Mouse (Mus musculus): ENCODE results near the gene Cd3eap.
A peak's percentile ranks its signal among the peaks of the same experiment; 100 is the strongest.

Cd3eap gene

DNA sequence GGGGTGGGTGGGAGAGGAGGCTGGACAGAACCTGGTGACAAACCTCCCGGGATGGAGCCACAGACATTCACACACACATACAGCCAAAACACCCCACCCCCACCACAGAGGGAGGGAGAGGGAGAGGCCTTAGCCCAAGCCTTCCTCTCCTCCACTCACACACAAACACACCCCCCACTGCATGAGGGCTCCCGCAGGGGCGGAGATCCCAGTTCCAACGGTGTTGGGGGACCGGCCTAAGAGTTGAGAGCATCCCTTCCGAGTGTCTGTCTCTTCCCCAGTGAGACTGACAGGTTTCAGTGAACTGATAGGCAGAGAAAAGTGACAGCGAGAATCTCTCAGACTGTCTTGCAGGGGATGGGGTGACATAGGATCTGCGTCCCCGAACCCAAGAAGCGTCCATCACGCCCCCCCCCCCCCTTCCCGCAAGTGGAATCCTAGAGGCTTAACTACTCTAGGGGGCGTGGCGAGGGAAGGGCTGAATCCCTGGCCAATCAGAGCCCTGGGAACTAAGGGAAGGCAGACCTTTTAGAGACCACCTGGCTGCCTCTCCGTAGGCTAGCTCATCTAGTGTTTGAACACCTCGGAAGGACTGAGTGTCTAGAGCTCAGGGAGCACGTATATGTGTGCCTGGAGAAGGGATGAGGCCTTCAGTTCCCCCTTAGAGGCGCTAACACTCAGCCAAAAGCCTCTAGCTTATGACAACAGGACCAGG lies 51.4 kb downstream of the Cd3eap start:
- DNase-seq (ENCODE audit: low spot score): peak; percentile 67

DNA sequence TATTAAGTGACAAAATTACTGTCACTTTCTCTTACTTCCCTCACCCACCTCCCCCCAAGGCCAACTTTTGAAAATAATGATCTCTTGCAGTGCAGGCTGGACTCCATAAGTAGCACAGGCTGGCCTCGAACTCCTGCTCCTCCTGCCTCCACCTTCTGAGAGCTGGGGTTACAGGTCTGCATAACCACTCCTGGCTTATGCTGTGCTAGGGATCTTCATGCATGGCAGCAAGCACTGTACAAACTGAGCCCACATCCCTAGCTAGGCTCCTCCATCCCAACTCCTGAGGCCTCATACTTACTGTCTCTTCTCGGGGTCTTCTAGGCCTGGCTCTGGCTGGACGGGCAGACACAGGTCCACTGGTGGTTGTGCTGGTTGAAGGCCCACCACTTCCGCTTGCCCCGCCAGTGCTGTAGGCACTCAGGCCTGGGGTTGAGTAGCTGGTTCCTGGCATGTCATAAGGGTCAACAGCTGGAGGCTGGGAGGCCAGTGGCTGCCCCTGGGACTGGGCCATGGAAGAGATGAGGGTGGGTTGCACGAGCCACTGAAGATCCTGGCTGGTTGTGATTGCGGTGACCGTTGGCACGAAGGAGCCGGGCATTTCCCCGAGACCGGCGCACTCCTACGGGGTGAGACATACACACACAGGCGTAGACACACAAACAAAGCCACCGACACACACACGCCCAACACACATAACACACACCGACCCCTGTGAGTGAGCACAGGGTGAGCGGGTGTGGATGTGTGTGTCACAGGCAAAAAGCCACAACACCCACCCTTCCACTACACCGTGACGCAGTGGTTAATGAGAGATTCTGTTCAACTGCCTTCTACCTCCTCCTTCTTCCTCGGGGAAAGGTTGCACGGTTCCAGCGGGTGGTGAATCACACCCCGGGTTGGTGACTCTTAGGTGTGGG lies 52.2 kb downstream of the Cd3eap start:
- DNase-seq (ENCODE audit: low spot score): no peak

All from ovary, adult 18-20 months (tissue).